Mouse (Mus musculus) testis, adult 2 months (tissue): ENCODE results near the gene Tectb.

Source experiments
- CTCF ChIP-seq: fragments of 200-500 bp; IDR thresholded peaks from 2 replicates; pipeline ENCODE4 v1.5.1; 2012; ENCODE audit warnings: low read depth, mild to moderate bottlenecking, inconsistent platforms, low read length, moderate library complexity; ENCODE audit not compliant: control insufficient read depth, insufficient read depth, insufficient replicate concordance
- POLR2A ChIP-seq: fragments of 200-500 bp; IDR thresholded peaks from 2 replicates; pipeline ENCODE4 v1.6.1; 2012; ENCODE audit warnings: low read depth, mild to moderate bottlenecking, inconsistent platforms, low read length, moderate library complexity; ENCODE audit not compliant: control insufficient read depth

- TF ChIP-seq POLR2A (no peak), CTCF (no peak)
These were observed 3.4 kb upstream of the Tectb start for GRCm38 (mm10) chr19:55177143-55177542.
